Mouse (Mus musculus) ovary, postnatal 10 days (tissue): ENCODE data around the gene Aup1.

Source experiments
- DNase-seq: peaks from one replicate; pipeline ENCODE4 v3.0.0; 2022; ENCODE audit warnings: low spot score

Aup1 gene

GRCm38 (mm10) chr6:83069488-83070246, 15.3 kb downstream of the Aup1 start:
- DNase-seq: no peak

- DNase-seq: no peak
These were observed 15.8 kb downstream of the Aup1 start, which contains the start of gene Tlx2 for GRCm38 (mm10) chr6:83070247-83070310. Gene Tlx2 (minus strand): TSS chr6:83070293.

GRCm38 (mm10) chr6:83070311-83071219, 16.2 kb downstream of the Aup1 start:
- no peak for DNase-seq

- DNase-seq: no peak
These were observed 16.9 kb downstream of the Aup1 start for GRCm38 (mm10) chr6:83071220-83071619.

- DNase-seq: no peak
These were observed 20.7 kb downstream of the Aup1 start for GRCm38 (mm10) chr6:83074979-83075378.

- DNase-seq: no peak
These were observed 23.5 kb downstream of the Aup1 start, which contains the start of gene Pcgf1 for GRCm38 (mm10) chr6:83077630-83078323. Gene Pcgf1 (plus strand): TSS chr6:83077869.

- peak; percentile 96 for DNase-seq
These were observed 24.1 kb downstream of the Aup1 start for GRCm38 (mm10) chr6:83078324-83078858.

GRCm38 (mm10) chr6:83080210-83080609, 25.9 kb downstream of the Aup1 start:
- no peak for DNase-seq

GRCm38 (mm10) chr6:83083497-83083896, 29.2 kb downstream of the Aup1 start:
- DNase-seq: no peak

GRCm38 (mm10) chr6:83084477-83084876, 30.2 kb downstream of the Aup1 start:
- DNase-seq: no peak

GRCm38 (mm10) chr6:83086121-83087035, 32.1 kb downstream of the Aup1 start, which contains the start of gene Lbx2:
Gene Lbx2 (plus strand): TSS chr6:83086367.
- no peak for DNase-seq

GRCm38 (mm10) chr6:83087205-83087925, 33.0 kb downstream of the Aup1 start:
- DNase-seq: no peak

- no peak for DNase-seq
These were observed 33.6 kb downstream of the Aup1 start for GRCm38 (mm10) chr6:83087926-83088260.

- DNase-seq: no peak
These were observed 38.3 kb downstream of the Aup1 start for GRCm38 (mm10) chr6:83092416-83093127.

- DNase-seq: no peak
These were observed 41.6 kb downstream of the Aup1 start for GRCm38 (mm10) chr6:83095968-83096367.

- no peak for DNase-seq
These were observed 44.1 kb downstream of the Aup1 start for GRCm38 (mm10) chr6:83098411-83098810.

- peak; percentile 66 for DNase-seq
These were observed 47.0 kb downstream of the Aup1 start, which contains the start of the genes Ccdc142 and Gm42688 for GRCm38 (mm10) chr6:83101316-83101687. Gene Ccdc142 (plus strand): TSS chr6:83101601. Gene Gm42688 (plus strand): TSS chr6:83101617.

- no peak for DNase-seq
These were observed 47.6 kb downstream of the Aup1 start for GRCm38 (mm10) chr6:83101688-83102556.

- DNase-seq: no peak
These were observed 48.9 kb downstream of the Aup1 start for GRCm38 (mm10) chr6:83103130-83103650.
